Comparison of ENCODE assay signal across 8 mouse cellular contexts in genomic region chr6:113079492-113079891, GRCm38 (mm10). TPM values are rescaled to one million over a fixed set of nuclear protein-coding genes. Genes with fewer than 3 reads are reported as not detected.
DNase-seq lines count a peak whose midpoint lies in the region; ATAC-seq and TF ChIP-seq lines count a peak whose summit lies in the region.

No protein-coding gene starts in this region.

- peak overlapping the region; percentile 59 for H3K4me3 ChIP-seq in bone marrow macrophage, adult 2 months (ENCODE audit: insufficient read depth, low read length)
- H3K4me3 ChIP-seq in hindbrain, postnatal 0 days (ENCODE audit: low read length): peak overlapping the region; percentile 92
- H3K4me3 ChIP-seq in liver, embryonic 11.5 days (ENCODE audit: low read depth, low read length): peak overlapping the region; percentile 82

- no peak overlapping the region for H3K27ac ChIP-seq in bone marrow macrophage, adult 2 months (ENCODE audit: insufficient read depth, low read depth, low read length)
- H3K27ac ChIP-seq in hindbrain, postnatal 0 days: peak overlapping the region; percentile 68
- H3K27ac ChIP-seq in liver, embryonic 11.5 days (ENCODE audit: low read depth, low read length): no peak overlapping the region

- H3K36me3 ChIP-seq in hindbrain, postnatal 0 days (ENCODE audit: insufficient read depth, low read length): no peaks in the 10 kb centered on the region
- no peaks in the 10 kb centered on the region for H3K36me3 ChIP-seq in liver, embryonic 11.5 days (ENCODE audit: control insufficient read depth, insufficient read depth, low read length)

- ATAC-seq in hindbrain, postnatal 0 days: no peak
- ATAC-seq in liver, embryonic 11.5 days (replicated peaks; ENCODE audit: low FRiP score): no peak

- no peaks in the 10 kb centered on the region for H3K9me3 ChIP-seq in hindbrain, postnatal 0 days (ENCODE audit: low read length)
- no peaks in the 10 kb centered on the region for H3K9me3 ChIP-seq in liver, embryonic 11.5 days (ENCODE audit: control insufficient read depth, low read length)

- DNase-seq in layer of hippocampus, adult 11-12 months (ENCODE audit: low spot score): peak; percentile 20
- DNase-seq in layer of hippocampus, adult 9-10 months (ENCODE audit: low spot score): no peak
- DNase-seq in gastrocnemius, adult 8-10 months (ENCODE audit: low spot score in 2 of 2): peak; percentile 25 to 45
- DNase-seq in hindbrain, postnatal 0 days (ENCODE audit: low spot score): peak; percentile 79
- DNase-seq in liver, embryonic 11.5 days (ENCODE audit: low spot score): peak; percentile 36
- DNase-seq in retina, embryonic 14.5 days (ENCODE audit: low spot score): peak; percentile 65
- no peak for DNase-seq in spleen, postnatal 14 days (ENCODE audit: low spot score in 2 of 2)

- H3K4me2 ChIP-seq in hindbrain, postnatal 0 days (ENCODE audit: low read depth, low read length): peak overlapping the region; percentile 96
- peak overlapping the region; percentile 94 for H3K4me2 ChIP-seq in liver, embryonic 11.5 days

- no peaks in the 10 kb centered on the region for H3K27me3 ChIP-seq in hindbrain, postnatal 0 days (ENCODE audit: insufficient read depth, low read length)
- H3K27me3 ChIP-seq in liver, embryonic 11.5 days (replicated peaks; ENCODE audit: control insufficient read depth, insufficient read depth, low read length): no peaks in the 10 kb centered on the region

- peaks cover 15% of the 10 kb centered on the region for H3K4me1 ChIP-seq in bone marrow macrophage, adult 2 months (ENCODE audit: control insufficient read depth, insufficient read depth, low read length)
- H3K4me1 ChIP-seq in hindbrain, postnatal 0 days (ENCODE audit: insufficient read depth, low read length): peaks cover 12% of the 10 kb centered on the region
- peaks cover 33% of the 10 kb centered on the region for H3K4me1 ChIP-seq in liver, embryonic 11.5 days (replicated peaks; ENCODE audit: control insufficient read depth, insufficient read depth, low read length)

- 1% methylated on average over 3 of the region's 3 CpGs for WGBS in hindbrain, postnatal 0 days
- 3% methylated on average over 3 of the region's 3 CpGs for WGBS in liver, embryonic 11.5 days

- TF ChIP-seq POLR2A in bone marrow macrophage, adult 2 months (IDR thresholded peaks at IDR 0.05; ENCODE audit: borderline replicate concordance, low read depth, low read length): no peak

- peak overlapping the region; percentile 57 for H3K9ac ChIP-seq in hindbrain, postnatal 0 days (replicated peaks; ENCODE audit: low read length)
- peak overlapping the region; percentile 41 for H3K9ac ChIP-seq in liver, embryonic 11.5 days (ENCODE audit: low read depth, low read length)

- TF ChIP-seq CTCF in bone marrow macrophage, adult 2 months (IDR thresholded peaks at IDR 0.05; ENCODE audit: low read depth, low read length): no peak
- no peak for TF ChIP-seq CTCF in hindbrain, postnatal 0 days (IDR thresholded peaks at IDR 0.05; ENCODE audit: low read depth)

RNA-seq across cellular contexts. Expression of gene Setd5, which starts 2.3 kb away (rescaled TPM):
- polyA plus RNA-seq in bone marrow macrophage, adult 2 months (2012; ENCODE audit: insufficient read depth, insufficient read length, missing spikeins): 60.6 and 63.7 TPM in 2 replicates
- total RNA-seq in gastrocnemius, adult 8-10 months (2022): 10 to 100 TPM; 21.8 to 26.2 (median 23.5) TPM
- 82.3 and 94.4 TPM in 2 replicates for total RNA-seq in hindbrain, postnatal 0 days (2014; rRNA removed)
- 47.1 and 50.0 TPM in 2 replicates for polyA plus RNA-seq in hindbrain, postnatal 0 days (2015; fragmentation: Nextera tagmentation; extraction: Ambion mirVana)
- 56.8 and 58.6 TPM in 2 replicates for polyA plus RNA-seq in liver, embryonic 11.5 days (2014; fragmentation: Nextera tagmentation; extraction: Ambion mirVana)

RNA-seq across cellular contexts. Expression of gene Thumpd3, which starts 33.5 kb away (rescaled TPM):
- 28.4 and 29.5 TPM in 2 replicates for polyA plus RNA-seq in bone marrow macrophage, adult 2 months (2012; ENCODE audit: insufficient read depth, insufficient read length, missing spikeins)
- total RNA-seq in gastrocnemius, adult 8-10 months (2022): 10 to 100 TPM; 13.5 to 21.3 (median 16.4) TPM
- 29.3 and 42.2 TPM in 2 replicates for total RNA-seq in hindbrain, postnatal 0 days (2014; rRNA removed)
- 45.3 and 45.5 TPM in 2 replicates for polyA plus RNA-seq in hindbrain, postnatal 0 days (2015; fragmentation: Nextera tagmentation; extraction: Ambion mirVana)
- 70.5 and 72.5 TPM in 2 replicates for polyA plus RNA-seq in liver, embryonic 11.5 days (2014; fragmentation: Nextera tagmentation; extraction: Ambion mirVana)

Comparison
In these comparisons a context has a peak if more than half of its experiments do, and no peak if none do; other contexts are left out.
1. DNase-seq: peak in layer of hippocampus, adult 11-12 months (single experiment), gastrocnemius, adult 8-10 months (2 of 2), hindbrain, postnatal 0 days (single experiment), liver, embryonic 11.5 days (single experiment) and retina, embryonic 14.5 days (single experiment); none in layer of hippocampus, adult 9-10 months (single experiment) and spleen, postnatal 14 days (0 of 2).
2. Peak in every context shown above with its lines, with median percentiles within 50 percentile points of each other: H3K4me3 ChIP-seq.